ENCODE assay signal across 20 mouse cellular contexts in the genomic region with DNA sequence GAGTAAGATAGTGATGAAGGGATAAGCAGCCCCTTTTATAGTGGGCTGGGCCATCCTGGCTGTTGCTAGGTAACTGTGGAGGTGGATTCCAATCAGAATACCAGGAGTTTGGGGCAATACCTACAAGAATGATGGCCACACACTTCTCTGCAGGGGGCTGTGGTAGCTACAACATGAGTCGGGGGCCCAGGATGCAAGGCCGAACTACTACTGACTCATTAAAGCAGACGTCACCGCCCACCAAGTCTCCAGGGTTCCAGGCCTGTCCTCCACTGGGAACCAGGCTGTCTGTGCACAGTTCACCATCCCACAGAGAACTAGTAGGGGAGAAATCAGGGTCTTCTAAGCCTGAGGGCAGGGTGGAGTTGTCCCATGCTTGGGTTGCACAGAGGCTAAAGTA.
DNase-seq lines count a peak whose midpoint lies in the region; ATAC-seq and TF ChIP-seq lines count a peak whose summit lies in the region.
"Had no signal": no experiment of that assay in that cellular context is flagged by ENCODE, and none has a peak within 500 bp of the region (broad histone marks: within the 10 kb centered on the region; RNA-seq: fewer than 3 reads in every experiment).

No protein-coding gene starts in this region.

- H3K27ac ChIP-seq in heart, adult 2 months = no peak overlapping the region
- H3K27ac ChIP-seq in forebrain, postnatal 0 days (ENCODE audit: low read depth, low read length) = no peak overlapping the region

- peak; percentile 4 for DNase-seq in gastrocnemius, postnatal 10 days
- no peak for DNase-seq in gastrocnemius, adult 18-20 months (ENCODE audit: low spot score)
- DNase-seq in heart, adult 11 months = peak; percentile 79
- DNase-seq in heart, adult 2 months = no peak
- DNase-seq in Patski (ENCODE audit: low read depth, low spot score) = no peak
- no peak for DNase-seq in forebrain, postnatal 0 days
- DNase-seq: adrenal gland, adult 2 months; adrenal gland, adult 8-10 months; adrenal gland, postnatal 10 days; adrenal gland, postnatal 14 days; adrenal gland, postnatal 25 days; B cell, adult 2 months; cerebellum, adult 11 months; cerebellum, adult 11-12 months; cerebellum, adult 18-20 months; cerebellum, adult 2 months had no signal

- CTCF ChIA-PET in Patski (lab: Charles Lee) = interaction anchor here (0.8 to 5.6 kb wide), 4 partner anchors 59 to 208 kb away, joined by 3 to 27 read pairs (median 8); no protein-coding TSS in a partner anchor

- no peak overlapping the region for H3K4me3 ChIP-seq in heart, adult 2 months
- no peak overlapping the region for H3K4me3 ChIP-seq in forebrain, postnatal 0 days (ENCODE audit: low read depth, low read length)

- WGBS in heart, adult 2 months = 85% methylated on average over 4 of the region's 4 CpGs
- WGBS in forebrain, postnatal 0 days = 88% methylated on average over 4 of the region's 4 CpGs

- no peak overlapping the region for H3K9ac ChIP-seq in heart, adult 2 months (ENCODE audit: low read depth, low read length)
- H3K9ac ChIP-seq in forebrain, postnatal 0 days = no peak overlapping the region

- intact Hi-C loops in heart, adult 2 months (cut with DNase I) = no loop called here

- peaks cover 33% of the 10 kb centered on the region for H3K9me3 ChIP-seq in forebrain, postnatal 0 days (ENCODE audit: low read length)

- no peaks in the 10 kb centered on the region for H3K27me3 ChIP-seq in heart, adult 2 months (ENCODE audit: control insufficient read depth, insufficient read depth, low read length)
- peaks cover 4% of the 10 kb centered on the region for H3K27me3 ChIP-seq in Patski
- no peaks in the 10 kb centered on the region for H3K27me3 ChIP-seq in forebrain, postnatal 0 days (ENCODE audit: insufficient read depth, low read length)
- H3K27me3 ChIP-seq: CH12.LX had no signal

- in situ Hi-C loops in Patski (cut with MboI; ENCODE audit: low pct_unique_long_range_greater_than_20kb) = no loop called here

- H3K36me3 ChIP-seq in heart, adult 2 months (ENCODE audit: control insufficient read depth, insufficient read depth, low read length) = no peaks in the 10 kb centered on the region
- no peaks in the 10 kb centered on the region for H3K36me3 ChIP-seq in forebrain, postnatal 0 days (ENCODE audit: insufficient read depth)
- H3K36me3 ChIP-seq: G1E had no signal

- H3K4me1 ChIP-seq in heart, adult 2 months (ENCODE audit: control insufficient read depth, insufficient read depth, low read length) = no peaks in the 10 kb centered on the region
- H3K4me1 ChIP-seq in forebrain, postnatal 0 days (ENCODE audit: insufficient read depth) = no peaks in the 10 kb centered on the region

- TF ChIP-seq CTCF in heart, adult 2 months (IDR thresholded peaks at IDR 0.05) = no peak
- TF ChIP-seq CTCF in Patski (IDR thresholded peaks at IDR 0.05) = no peak
- TF ChIP-seq CTCF in forebrain, postnatal 0 days (IDR thresholded peaks at IDR 0.05; ENCODE audit: low read depth) = no peak

- no peak for TF ChIP-seq EP300 in heart, adult 2 months (IDR thresholded peaks at IDR 0.05; ENCODE audit: insufficient read depth, low read depth, low read length)

- TF ChIP-seq POLR2A in heart, adult 2 months (IDR thresholded peaks at IDR 0.05; ENCODE audit: insufficient read depth, low read depth, low read length) = no peak

- peak; percentile 51 for ATAC-seq in Patski
- ATAC-seq in forebrain, postnatal 0 days = no peak
- ATAC-seq: activated CD4-positive, CD25-positive, alpha-beta regulatory T cell, adult 4 months; CD4-positive, CD25-positive, alpha-beta regulatory T cell, adult 4 months had no signal

- POLR2A ChIA-PET in Patski (lab: Charles Lee) = no interaction called here

- no peaks in the 10 kb centered on the region for H3K79me2 ChIP-seq in heart, adult 2 months (replicated peaks; ENCODE audit: control insufficient read depth, insufficient read depth, low read length)

- H3K4me2 ChIP-seq in forebrain, postnatal 0 days (ENCODE audit: low read depth) = no peak overlapping the region

Comparison
In these comparisons a context has a peak if more than half of its experiments do, and no peak if none do; other contexts are left out.
1. DNase-seq: peak in gastrocnemius, postnatal 10 days (single experiment) and heart, adult 11 months (single experiment); none in gastrocnemius, adult 18-20 months (single experiment), heart, adult 2 months (0 of 2), Patski (single experiment) and forebrain, postnatal 0 days (single experiment).